Mouse (Mus musculus) kidney, adult 8-10 months (tissue): Measurements from ENCODE around the gene Mrps25.

ENCODE experiments used
- DNase-seq, 2 experiments: peaks; one replicate each; pipeline ENCODE4 v3.0.0; 2022

Mrps25 gene

DNA sequence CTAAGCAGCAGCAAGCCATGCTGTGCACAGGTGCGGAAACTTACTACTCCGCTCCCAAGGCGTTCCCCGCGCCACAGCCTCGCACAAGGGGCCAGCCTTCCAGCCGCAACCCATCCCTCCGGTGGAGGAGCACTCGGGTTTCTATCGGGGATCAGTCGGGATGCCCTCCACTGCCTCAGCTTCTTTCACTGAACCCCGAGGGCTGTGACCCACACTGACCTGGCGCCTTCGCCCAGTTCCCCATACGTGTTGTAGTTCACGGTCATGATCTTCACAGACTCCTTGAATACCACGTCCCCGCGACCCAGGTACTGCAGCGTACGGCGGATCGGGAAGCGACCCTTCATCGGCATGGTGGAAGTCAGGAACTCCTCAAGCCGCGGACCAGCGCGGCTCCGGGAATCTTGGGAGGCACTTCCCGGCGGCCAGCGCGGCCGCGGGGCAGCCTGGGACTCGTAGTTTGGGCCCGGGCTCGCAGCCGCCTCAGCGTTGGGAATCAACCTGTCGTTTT lies at the start of gene Mrps25:
TSS of gene Mrps25 (minus strand) at position 413 of the 511 bp plus-strand sequence.
- peak; percentile 41 to 71 for DNase-seq

DNA sequence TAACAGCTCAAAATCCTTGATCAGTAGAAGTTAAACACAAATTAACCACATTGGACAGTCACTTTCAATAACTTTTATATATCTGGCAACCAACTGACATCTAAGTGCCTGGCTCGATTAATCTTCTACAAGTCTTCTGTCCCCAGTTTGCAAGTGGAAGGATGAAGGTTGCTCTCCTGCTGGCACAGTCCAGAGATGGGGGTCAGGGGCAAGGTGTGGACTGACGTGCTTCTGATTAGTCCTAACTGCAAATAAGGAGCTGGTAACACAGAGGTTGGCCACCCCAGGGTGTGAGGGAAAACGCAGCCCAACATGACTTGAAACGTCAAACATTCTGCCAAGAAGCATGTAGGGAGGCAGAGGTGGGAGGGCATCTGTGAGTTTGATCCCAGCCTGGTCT lies 47.9 kb upstream of the Mrps25 start:
- peak; percentile 23 to 42 for DNase-seq

DNA sequence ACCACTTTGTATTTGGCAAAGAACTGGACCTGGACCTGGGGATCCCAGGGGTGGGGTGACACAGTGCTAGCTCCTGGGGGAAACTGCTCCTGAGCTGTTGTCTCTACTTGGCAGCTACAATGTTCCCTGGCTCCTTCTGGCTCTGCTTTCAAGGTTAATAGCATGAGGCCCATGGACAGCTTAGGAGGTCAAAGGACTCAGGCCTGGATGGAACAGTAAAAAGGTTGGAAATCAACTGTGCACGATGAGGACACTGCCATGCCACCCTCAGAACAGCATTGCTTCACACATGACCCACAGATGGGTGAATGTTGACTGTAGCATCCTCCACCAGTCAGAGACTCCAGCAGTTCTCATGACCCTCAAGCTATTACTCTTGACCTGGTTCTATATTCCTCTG lies 47.5 kb upstream of the Mrps25 start:
- peak in 1 of 2 experiments; percentile 23 for DNase-seq

DNA sequence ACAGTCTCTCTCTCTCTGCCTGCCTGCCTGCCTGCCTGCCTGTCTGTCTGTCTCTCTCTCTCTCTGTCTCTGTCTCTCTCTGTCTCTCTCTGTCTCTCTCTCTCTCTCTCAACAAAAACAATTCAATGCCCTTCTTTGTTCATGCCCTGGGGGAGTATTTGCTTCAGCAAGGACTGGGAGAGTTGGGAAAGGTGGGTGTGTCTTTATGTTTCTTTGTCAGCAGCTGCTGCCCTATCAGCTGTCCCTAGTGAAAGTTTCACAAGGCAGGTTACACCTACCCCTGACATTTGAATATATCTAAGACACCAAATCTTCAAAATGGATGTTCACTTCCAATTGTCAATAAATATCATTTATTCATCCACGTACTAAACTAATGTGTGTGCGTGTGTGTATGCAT lies 45.8 kb upstream of the Mrps25 start:
- DNase-seq: no peak

DNA sequence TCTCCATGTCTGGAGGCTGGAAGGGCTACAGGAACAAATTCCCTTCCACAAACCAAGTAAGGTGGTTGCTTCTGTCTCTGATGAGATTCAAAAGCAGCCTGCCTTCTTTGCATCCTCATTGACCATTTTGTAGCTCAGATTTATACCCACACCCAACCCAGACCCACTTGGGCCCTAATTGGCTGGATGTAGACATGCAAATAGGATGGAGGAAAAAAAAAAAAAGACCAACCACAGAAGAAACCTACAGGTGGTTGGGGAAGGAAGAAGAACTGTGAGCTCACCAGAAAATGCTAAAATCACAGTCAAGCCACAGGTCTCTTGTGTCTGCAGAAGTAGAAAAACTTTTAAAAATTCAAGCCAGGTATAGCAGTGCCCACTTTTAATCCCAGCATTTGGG lies 45.3 kb upstream of the Mrps25 start:
- DNase-seq: no peak

DNA sequence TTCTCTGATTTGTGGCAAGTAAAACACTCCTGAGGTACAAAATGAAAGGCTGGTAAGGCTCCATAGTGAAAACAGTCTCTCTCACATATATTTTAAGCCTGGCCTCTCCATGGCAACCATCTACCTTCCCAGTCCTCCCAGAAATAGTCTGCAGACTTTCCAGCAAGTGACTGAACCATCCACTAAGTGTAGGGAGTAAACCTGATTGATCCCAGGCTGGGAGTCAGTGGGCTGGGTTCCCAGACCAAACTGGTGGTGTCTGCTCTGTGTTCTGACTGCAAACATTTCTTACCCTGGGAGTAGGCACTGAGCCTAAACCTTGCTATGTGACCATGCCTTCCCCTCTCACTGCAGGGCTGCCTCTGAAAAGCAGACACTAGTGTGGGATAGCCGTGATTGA lies 41.1 kb upstream of the Mrps25 start:
- no peak for DNase-seq

DNA sequence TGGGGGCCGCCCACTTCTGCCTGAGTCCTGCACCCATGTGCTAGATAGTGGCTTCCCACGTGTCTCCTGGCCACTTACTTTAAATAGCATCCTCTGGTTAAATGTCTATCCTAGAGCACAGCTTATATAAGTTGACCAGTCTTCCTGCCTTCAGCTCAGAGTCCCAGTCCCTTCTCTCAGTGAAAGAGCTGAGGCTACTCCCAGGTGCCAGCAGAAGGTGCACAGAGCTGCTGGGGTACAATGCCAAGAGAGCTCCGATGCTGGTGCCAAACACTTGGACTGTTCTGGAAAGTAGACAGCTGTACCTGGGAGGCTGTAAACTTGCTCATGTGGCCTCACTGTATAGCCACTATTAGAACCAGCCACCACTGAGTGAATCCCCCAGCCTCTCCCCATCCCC lies 38.2 kb upstream of the Mrps25 start:
- DNase-seq: peak; percentile 39 to 52

DNA sequence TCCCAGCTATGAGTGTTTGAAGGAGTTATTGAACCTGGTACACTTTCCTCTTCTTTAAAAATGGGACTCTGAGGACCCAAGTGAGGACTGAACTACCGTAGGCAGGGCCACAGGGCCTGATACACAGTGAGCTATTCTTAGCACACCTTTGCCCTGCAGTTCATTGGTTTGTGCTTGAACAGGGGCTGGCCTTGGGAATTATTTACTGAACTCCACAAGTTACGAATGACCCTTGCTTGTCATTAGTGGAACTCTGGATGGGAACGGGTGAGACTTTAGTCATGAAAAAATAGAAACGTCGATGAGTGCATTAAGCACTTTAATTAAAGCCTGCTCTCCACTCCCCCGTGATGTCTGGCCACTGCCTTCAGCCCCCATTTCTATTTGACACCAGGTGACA lies 37.8 kb upstream of the Mrps25 start:
- peak; percentile 65 to 75 for DNase-seq

DNA sequence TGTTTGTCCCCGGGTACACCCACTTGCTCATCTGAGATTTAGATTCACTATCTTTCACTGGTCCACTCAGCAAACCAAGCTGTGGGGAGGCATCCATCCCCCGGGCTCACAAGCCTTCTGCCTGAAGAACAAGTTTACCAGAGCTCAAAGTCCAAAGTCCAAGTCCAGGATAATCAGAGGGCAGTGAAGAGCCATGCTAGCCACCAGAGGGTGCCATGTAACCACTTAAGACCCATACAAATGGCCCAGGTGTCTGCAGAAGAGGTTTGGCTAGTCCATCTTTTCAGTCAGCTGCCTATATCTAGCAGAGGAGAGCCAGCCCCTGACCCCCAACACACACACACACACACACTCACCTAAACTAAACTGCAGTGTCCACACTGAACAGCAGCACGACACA lies 35.6 kb upstream of the Mrps25 start:
- peak; percentile 85 to 88 for DNase-seq

DNA sequence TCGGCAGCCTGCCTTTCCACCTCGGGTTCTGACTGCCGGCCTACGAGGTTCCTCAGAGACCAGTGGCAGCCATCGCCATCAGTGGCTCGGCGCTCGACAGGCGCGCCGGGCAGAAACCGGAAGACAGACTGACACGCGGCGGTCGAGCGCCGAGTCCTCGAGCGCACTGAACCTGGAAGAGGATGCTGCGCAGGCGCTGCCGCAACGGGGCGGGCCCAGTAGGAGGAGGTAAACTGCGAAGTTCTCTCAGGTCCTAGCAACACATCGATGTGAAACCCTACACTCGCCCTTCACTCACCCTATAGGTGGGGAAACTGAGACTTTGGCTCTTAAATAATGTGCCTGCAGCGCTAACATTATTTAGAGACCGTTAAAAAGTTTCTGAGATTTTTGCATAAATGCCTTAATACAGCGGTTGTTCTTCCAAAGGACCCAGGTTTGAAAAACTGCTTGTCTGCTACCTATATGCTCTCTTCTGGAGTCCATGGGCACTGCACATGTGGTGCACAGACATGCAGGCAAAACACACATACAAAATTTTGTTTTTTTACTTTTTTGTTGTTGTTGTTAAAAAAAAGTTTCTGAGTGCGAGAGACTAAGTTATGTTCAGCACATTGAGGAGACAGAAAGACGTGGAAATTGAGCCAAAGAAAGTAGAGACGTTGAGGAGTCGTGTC lies 31.1 kb upstream of the Mrps25 start, which contains the start of gene Rbsn:
TSS of gene Rbsn (minus strand) at position 153 of the 677 bp plus-strand sequence.
- peak; percentile 92 to 93 for DNase-seq

DNA sequence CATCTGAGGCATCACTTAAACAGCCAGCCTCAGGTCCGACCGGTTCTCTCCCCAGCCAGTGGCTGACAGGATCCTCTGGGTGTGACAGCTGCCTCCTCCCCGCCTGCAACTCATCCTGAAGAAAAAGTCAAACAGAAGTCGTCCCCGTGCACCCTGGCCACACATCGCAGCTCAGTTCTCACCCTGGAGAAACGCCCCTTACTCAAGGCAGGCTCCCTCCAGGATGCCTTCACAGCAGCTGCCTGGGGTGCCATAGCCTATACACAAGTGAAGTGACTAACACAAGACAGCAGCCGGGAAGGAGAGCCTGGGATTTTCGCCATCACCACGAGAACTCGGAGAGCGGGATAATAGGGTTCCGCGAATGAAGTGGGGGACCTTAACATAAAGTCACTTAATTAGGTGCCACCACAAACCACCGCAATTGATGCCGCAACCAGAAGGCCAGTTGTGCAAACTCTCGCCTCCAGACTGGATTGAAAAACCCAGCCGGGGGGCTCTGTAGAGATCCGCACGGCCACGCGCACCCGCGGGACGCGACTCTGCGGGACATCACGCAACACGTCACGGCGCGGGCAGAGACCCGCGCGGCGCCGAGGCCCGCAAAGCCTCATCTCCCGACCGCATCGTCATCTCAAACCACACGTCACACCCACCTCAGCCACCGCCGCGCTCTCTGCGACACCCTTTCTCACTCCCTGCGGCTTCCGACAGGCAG lies 30.4 kb upstream of the Mrps25 start:
- DNase-seq: no peak

DNA sequence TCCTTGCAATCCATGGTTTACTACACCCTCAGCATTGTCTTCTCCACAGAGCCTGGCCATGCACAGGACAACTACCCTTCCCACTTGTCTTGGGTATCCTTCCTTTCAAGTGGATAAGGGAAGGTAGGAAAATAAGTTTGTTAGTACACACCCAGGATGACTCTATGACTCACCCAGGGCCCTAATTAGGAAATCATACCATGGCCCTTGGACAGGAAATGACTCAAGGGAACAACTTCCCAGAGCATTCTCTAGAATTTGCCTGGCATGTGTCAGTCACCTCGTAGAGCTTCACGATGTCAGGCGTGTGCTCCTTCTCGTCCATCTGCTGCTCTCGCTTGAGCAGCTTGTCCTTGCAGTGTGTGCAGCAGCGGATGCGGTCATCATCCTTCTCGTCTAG lies 15.6 kb upstream of the Mrps25 start:
- DNase-seq: no peak

DNA sequence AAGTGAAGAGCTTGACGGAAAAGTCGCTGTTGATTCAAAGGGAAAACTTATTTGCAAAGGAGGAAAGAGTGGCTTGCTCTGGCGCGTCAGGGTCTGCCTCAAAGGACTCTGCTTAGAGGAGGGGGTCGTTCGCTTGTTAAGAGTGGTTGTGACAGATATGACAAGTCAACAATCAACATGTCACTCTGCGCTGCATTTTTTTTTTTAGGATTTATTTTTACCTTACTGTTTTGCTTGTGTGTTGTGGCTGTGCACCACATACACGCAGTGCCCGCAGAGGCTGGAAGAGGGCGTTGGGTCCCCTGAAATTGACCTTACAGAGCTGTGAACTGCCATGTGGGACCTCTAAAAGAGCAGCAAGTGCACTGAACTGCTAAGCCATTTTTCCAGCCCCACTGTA lies 345 bp upstream of the Mrps25 start:
- DNase-seq: no peak

DNA sequence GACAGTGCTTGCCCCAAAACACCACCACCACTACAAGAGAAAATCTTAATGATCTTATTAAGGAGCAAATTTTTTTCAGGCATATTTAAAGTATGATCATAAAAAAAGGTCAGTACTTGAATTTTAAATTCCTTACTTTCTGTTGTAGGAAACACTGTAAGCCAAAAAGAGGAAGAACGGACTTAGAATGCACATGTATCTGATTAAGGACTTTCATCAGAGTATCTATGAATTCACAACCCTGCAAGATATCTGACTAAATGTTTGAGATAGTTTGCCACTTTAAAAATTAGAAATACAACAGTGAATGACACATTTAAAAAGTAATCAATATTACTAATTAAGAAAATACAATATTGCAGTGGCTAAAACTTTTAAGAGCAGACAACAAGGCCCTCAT lies 7.4 kb downstream of the Mrps25 start:
- no peak for DNase-seq

DNA sequence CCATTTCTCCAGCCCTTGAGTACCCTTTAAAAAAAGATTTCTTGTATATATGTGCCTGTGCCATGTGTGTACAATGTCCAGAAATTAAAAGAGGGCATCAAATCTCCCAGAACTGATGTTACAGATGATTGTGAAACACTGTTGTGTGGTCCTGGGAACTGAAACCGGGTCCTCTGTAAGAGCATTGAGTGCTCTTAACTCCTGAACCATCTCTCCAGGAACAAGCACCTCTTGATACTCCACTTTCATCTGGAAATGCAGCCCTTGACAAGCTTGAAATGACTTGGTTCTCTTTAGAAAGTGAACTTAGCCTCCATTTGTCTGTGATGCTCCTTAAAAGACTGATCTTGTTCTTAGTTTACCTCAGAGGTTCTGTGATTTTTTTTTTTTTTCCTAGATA lies 21.1 kb downstream of the Mrps25 start:
- no peak for DNase-seq

DNA sequence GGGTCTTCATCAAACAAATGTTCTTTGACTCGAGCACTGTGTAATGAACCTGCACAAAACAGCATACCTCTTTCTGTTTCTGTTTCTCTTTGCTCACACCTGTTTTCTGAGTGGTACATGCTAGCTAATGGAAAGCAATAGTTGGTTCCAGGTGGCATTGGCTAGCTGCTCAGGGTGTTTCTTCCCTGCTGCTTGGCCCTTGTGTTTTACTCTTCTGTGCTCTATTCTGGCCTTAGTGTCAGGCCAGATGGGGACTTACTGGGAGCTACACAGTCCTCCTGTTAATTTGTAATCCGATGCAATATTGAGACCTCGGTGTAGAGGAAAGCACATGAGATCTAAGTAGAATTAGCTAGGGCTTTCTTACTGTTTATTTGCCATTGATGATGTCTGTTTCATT lies 25.0 kb downstream of the Mrps25 start:
- DNase-seq: no peak

DNA sequence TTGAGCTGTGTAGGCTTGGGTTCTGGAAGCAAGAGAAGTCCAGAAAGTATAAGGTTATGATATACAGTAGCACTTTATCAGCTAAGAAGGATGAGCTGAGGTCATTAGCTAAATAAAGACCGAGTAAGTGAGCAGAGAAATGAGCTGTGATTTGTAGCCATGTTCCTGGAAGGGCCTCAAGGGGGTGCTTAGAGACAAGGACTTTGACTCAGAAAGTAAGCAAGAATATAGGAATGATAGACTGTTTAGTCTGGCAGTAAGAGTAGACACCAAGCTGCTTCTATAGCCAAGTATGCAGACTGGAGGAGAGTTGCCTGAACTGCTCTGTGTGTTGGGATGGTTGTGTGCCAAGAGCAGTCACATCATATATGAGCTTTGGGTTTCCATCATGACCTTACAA lies 30.1 kb downstream of the Mrps25 start:
- DNase-seq: no peak

DNA sequence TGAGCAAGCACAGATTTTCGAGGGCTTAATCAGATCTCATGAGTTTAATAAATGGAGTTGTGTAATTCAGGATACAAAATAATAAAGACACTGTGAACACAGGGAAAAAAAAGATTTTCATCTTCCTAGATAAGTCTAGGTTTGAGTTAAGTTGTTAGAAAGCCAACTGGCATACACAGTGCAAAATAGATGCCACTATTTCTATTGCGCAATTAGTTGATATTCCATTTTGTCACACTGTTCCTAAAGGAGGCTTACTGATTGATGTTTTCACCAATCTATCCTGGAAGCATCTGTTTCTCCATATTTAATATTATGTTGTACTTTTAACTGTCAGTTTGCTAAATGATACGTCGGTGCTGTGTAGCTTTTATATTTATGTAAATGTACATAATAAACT lies 38.0 kb downstream of the Mrps25 start:
- DNase-seq: no peak

DNA sequence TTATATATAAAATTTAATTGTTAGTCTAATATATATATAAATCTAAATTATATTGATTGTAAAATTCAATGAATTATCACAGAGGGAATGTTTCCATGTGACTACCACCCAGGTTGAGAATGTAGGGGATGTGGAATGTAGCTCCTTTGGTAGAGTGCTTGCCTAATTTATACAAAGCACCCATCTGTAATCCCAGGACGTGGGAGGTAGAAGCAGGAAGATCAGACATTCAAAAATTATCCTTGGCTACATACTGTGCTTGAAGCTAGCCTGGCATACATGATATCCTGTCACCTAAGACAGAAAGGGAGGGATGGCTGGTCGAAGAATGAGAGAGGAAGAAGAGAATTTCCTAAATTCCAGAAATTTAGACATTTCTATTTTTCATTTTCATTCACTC lies 47.5 kb downstream of the Mrps25 start:
- DNase-seq: no peak

DNA sequence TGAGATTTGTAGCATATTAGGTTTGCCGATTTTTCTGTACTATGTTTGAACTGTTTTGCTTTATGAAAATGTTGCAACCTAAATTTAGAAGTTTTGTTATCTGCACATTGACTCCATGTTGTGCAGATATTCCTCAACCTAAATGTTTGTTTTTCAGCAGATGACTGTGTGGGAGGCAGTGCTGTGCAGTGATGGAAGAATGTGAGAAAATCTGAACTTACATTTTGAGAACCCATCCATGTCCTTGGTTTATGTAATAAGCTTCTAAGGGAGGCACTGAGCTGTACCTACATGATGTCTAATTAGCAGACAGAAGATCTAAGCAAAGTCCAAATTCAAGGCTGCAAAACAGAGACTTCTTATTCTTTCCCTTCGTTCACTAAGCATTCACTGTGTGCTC lies 50.2 kb downstream of the Mrps25 start:
- DNase-seq: no peak

DNA sequence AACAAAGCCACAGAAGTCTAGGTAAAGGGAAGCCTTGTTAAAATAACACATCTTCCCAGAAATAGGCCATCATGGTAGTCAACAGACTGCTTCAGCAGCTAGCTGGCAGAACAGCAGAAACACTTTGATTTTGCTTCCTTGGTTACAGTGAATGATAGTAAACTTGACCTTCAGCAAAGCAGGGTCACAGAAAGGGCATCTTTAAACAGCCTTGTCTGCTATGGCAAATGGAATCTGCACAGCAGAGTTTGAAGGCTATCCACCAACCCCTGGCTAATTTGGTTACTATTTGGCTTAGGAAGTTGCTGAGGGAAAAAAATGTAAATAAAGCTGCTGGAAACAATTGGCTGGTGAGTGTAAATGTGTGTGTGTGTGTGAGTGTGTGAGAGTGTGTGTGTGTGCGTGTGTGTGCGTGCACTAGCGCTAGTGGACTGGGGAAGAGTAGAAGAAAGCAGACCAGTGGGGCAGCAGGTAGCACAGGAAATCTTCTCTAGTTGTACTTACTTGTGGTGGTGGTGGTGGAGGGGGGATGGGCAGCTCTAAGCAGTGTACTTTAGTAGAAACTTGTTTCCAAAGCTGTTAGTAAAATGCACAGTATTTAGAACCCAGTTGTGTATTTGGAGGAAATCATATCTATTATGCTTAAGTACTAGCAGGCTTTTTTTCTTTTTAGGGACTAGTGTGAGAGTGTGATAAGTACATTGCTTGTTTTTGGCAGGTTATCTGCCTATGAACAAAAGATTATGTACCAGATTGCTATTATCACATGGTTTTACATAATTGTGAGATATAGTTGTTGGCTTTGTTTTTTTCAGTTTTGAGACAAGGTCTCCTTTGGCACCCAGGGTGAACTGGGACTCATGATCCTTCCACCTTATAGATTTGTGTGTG lies 51.6 kb downstream of the Mrps25 start:
- DNase-seq: no peak

DNA sequence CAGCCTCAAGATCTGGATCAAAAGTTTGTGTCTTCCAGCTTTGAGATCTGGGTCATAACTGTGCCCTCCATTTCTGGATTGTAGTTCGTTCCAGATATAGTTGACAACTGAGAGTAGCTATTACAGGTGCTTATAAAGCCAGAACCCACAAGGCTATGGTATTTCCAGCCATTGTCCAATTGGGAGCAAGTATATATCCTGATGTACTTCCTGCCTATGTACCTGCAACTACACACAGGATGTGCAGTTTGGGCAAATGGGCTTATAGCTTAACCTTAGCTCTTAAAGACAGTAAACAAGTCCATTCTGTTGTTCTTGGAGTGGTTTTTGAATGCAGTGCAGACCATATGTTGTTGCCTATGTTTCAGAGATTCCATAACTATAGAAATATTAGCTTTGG lies 52.4 kb downstream of the Mrps25 start:
- DNase-seq: no peak

DNA sequence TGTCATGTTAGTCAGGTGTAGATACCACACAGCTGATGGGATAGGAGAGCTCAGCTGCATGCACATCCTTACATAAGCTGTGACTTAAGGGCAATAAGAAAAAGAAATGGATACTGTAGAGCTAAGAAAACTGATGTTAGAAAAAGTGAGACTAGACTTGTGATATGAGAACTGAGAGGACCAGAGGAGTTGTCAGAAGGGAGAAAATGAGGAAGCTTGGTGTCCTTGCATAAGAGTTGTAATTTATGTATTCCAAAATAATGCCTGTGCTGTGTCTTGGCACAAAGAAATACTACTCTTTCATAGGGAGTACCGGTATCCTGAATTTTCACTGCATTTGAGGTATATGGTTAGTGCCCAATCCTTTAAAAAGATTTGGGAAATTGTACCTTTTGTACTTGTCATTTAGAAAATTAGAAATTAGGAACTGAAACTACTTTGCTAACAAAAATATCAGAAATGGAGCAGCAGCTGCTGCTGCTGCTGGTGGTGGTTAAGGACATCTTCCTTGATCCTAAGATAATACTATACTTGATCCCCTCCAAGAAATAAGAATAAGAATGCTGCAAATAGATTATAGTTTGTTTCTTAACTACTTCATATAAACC lies 56.9 kb downstream of the Mrps25 start:
- DNase-seq: no peak
